In the genomic region with DNA sequence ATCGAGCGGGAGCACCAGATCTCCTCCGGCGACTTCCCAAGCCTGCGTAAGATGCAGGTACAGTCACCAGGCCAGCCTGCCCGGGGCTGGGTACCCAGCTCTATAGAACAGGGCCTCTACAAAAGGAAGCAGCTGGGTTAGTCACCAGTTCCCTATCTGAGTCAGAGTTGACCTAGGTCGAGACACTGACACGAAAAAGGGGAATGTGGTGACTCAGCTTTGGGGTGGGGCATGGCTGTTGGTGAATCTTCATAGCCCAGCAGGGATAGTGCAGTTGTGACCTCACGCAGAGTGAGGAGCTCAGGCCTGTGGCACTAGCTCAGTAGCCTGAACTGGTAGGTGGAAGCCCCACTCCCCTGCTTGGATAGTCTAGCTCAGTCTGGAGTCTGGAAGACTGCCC, we compare ENCODE assay signal across 8 mouse cellular contexts. TPM values are rescaled to one million over a fixed set of nuclear protein-coding genes. Genes with fewer than 3 reads are reported as not detected.
DNase-seq lines count a peak whose midpoint lies in the region; ATAC-seq lines count a peak whose summit lies in the region.

No protein-coding gene starts in this region.

- intact Hi-C loops in gastrocnemius, postnatal 14 days (cut with DNase I; ENCODE audit: low total_unique reads): no loop called here

- ATAC-seq in frontal cortex, adult (ENCODE audit: low TSS enrichment): no peak

- peak; percentile 60 for DNase-seq in gastrocnemius, postnatal 14 days
- no peak for DNase-seq in gastrocnemius, postnatal 4 days (ENCODE audit: low spot score in 2 of 2)
- DNase-seq in R1 (ENCODE audit: low read depth, low spot score): peak; percentile 72
- DNase-seq in heart, adult 8-10 months (ENCODE audit: low spot score): peak; percentile 74
- DNase-seq in lung, postnatal 25 days (ENCODE audit: low spot score): peak; percentile 75
- no peak for DNase-seq in cerebellum, postnatal 14 days
- DNase-seq in cerebellum, adult 11 months: no peak

RNA-seq across cellular contexts. Expression of gene Cdc42bpg, which starts 8.6 kb away (rescaled TPM):
- 1 to 10 TPM; 3.4 to 3.9 TPM for total RNA-seq in gastrocnemius, postnatal 14 days (2021)
- 1 to 10 TPM; 6.9 to 7.7 TPM for total RNA-seq in gastrocnemius, postnatal 4 days (2021)
- total RNA-seq in heart, adult 8-10 months (2022): 10 to 100 TPM; 14.7 to 17.1 (median 15.4) TPM

RNA-seq across cellular contexts. Expression of gene Ehd1, which starts 21.1 kb away (rescaled TPM):
- total RNA-seq in gastrocnemius, postnatal 14 days (2021): 10 to 100 TPM; 40.5 to 50.8 TPM
- 10 to 100 TPM; 91.3 to 93.9 TPM for total RNA-seq in gastrocnemius, postnatal 4 days (2021)
- total RNA-seq in heart, adult 8-10 months (2022): 10 to 100 TPM; 88.7 to 99.1 (median 92.3) TPM

RNA-seq across cellular contexts. Expression of gene Men1, which starts 37.1 kb away (rescaled TPM):
- total RNA-seq in gastrocnemius, postnatal 14 days (2021): 10 to 100 TPM; 10.1 to 11.4 TPM
- 10 to 100 TPM; 23.6 to 24.5 TPM for total RNA-seq in gastrocnemius, postnatal 4 days (2021)
- 10 to 100 TPM in 3 of 4 experiments, 1 to 10 TPM in 1; 10.0 to 16.0 (median 12.3) TPM for total RNA-seq in heart, adult 8-10 months (2022)

RNA-seq across cellular contexts. Expression of gene Map4k2, which starts 43.3 kb away (rescaled TPM):
- 10 to 100 TPM in 1 of 2 experiments, 1 to 10 TPM in 1; 9.5 to 14.4 TPM for total RNA-seq in gastrocnemius, postnatal 14 days (2021)
- 10 to 100 TPM; 18.4 to 21.4 TPM for total RNA-seq in gastrocnemius, postnatal 4 days (2021)
- 10 to 100 TPM; 33.4 to 44.4 (median 34.7) TPM for total RNA-seq in heart, adult 8-10 months (2022)

RNA-seq across cellular contexts. Expression of gene Atg2a, which starts 56.2 kb away (rescaled TPM):
- 10 to 100 TPM; 12.7 to 14.6 TPM for total RNA-seq in gastrocnemius, postnatal 14 days (2021)
- total RNA-seq in gastrocnemius, postnatal 4 days (2021): 10 to 100 TPM; 15.5 to 16.7 TPM
- total RNA-seq in heart, adult 8-10 months (2022): 10 to 100 TPM; 22.3 to 28.0 (median 25.8) TPM

Comparison
In these comparisons a context has a peak if more than half of its experiments do, and no peak if none do; other contexts are left out.
1. DNase-seq: peak in gastrocnemius, postnatal 14 days (single experiment), R1 (single experiment), heart, adult 8-10 months (single experiment) and lung, postnatal 25 days (single experiment); none in gastrocnemius, postnatal 4 days (0 of 2), cerebellum, postnatal 14 days (0 of 2) and cerebellum, adult 11 months (single experiment).